Mouse (Mus musculus): ENCODE measurements around the gene Cbfa2t3.

The Cbfa2t3 gene

DNA sequence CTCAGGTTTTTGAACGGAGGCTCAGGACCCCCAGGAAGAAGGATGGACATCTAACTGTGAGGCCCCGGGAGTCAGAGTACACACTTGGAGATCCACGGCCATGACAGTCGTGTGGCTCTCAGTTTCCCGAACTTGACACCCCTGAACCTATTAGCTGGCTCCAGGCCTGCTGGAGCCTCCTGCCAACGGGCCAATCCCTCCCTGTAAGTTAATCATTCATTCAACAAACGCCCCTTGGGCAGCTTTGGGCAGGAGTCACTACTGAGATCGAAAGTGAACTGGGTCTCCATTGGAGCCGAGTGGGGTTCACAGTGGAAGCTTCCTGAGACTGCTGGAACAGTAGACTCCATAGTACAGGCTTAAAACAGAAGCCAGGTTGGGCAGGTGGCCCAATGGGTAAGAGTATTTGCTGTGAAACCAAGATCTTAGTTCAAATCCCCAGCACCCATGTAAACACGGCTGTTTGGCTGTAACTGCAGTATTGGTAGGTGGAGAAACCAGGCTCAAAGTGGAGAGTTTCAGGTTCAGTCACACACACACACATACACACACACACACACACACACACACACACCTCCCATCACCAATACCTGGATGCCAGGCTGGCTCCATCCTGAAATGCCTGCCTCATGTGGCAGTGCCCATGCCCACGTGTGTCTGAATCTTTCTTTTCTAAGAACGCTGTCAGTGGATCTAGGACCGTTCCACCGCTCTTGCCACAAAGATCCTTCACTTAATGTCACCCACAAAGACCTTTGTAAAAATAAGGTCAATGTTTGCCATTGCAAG lies 20.0 kb upstream of the Cbfa2t3 start:
- DNase-seq (ENCODE audit: extremely low read depth, insufficient read length, low spot score), result no peak

GRCm38 (mm10) chr8:122717869-122718509 lies 19.1 kb upstream of the Cbfa2t3 start:
- DNase-seq (ENCODE audit: extremely low read depth, insufficient read length, low spot score), result no peak

DNA sequence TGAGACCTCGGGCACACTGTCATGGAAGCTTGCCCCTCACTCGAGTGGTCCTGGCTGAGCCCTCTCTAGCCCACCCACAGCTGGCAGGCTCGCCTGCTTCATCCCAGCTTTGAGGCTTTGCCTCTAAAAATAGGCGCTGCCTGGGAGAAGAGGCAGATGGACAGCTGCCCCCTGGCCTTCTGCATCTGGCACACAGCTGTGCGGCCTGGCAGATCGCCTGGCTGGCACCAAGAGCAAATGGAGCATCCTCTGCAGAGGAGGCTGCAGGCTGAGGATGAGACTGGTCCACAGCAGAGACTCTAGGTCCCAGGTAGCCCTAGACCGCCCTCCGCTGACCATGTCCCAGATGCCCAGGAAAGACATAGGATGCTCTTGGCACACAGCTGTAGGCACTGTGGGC lies 17.7 kb upstream of the Cbfa2t3 start:
- peak; percentile 35 for DNase-seq (ENCODE audit: extremely low read depth, insufficient read length, low spot score)

DNA sequence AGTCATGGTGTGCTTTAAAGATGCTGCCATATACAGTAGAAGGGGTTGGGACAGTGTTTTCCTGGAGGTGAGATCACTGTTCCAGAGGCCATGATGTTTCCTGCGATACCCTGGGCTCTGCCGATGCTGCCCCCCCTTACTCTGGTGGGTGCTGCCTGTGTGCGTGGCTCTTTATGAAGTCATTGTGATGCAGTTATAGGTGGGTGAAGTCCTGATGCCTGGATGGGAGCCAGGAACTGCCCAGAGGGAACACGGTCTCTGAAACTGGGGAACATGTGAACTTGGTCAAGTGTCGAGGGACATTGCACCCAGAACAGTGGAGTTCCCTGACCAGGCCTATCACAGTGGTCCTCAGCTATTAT lies 14.2 kb upstream of the Cbfa2t3 start:
- no peak for DNase-seq (ENCODE audit: extremely low read depth, insufficient read length, low spot score)

DNA sequence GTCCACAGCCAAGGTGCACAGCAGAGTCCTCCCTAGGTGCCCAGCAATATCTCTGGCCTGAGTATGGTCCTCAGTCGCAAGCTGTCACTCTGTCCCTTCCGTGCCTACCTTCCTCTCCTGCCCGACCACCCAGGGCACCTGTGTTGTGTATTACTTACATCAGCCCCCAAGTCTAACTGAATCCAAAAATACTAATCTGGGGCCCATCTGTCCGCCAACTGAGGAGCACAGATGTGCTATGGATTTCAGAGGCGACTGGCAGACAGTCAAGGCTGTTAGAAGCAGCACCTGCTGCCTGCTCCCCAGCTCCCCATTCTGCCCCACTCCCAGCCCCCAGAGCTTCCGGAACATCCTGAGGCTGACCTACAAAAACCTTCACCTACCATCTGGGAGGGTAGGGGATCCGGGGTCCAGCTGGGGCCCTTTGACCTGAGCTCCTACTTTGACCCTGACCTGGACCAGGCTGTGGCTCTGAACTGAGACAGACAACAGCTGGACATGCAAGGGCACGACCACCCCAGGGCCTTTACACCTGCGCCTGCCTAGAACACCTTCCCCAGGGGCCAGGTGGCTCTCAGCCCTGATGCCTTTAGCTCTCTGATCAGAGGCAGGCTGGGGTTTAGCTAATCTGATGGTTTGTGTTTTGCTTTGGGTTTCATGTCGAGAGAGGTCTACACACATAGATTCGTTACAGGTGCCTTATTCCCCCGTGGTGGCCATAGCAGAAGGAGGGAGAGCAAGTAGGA lies 13.7 kb upstream of the Cbfa2t3 start:
- no peak for DNase-seq (ENCODE audit: extremely low read depth, insufficient read length, low spot score)

- no peak for DNase-seq (ENCODE audit: extremely low read depth, insufficient read length, low spot score)
These were observed 13.0 kb upstream of the Cbfa2t3 start for GRCm38 (mm10) chr8:122711891-122712365.

DNA sequence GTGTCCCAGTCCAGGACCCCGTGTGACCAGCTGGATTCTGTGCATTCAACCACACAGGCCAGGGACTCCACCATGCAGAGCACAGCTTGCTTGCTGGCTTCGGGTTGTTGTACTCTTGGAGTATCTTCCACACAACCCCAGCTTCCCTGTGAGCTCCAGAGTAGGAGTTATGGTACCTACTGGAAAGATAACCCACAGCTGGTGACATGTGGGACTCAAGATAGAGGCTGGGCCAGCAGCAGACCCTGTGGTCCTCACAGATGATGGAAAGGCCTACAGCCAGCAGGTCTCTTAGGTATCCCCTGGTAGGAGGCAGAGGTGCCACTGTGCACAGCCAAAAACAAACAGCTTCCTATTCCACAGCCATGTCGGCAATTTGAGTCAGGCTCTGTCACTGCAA lies 12.6 kb upstream of the Cbfa2t3 start:
- no peak for DNase-seq (ENCODE audit: extremely low read depth, insufficient read length, low spot score)

- DNase-seq (ENCODE audit: extremely low read depth, insufficient read length, low spot score), result no peak
These were observed 10.6 kb upstream of the Cbfa2t3 start for GRCm38 (mm10) chr8:122709340-122710111.

DNA sequence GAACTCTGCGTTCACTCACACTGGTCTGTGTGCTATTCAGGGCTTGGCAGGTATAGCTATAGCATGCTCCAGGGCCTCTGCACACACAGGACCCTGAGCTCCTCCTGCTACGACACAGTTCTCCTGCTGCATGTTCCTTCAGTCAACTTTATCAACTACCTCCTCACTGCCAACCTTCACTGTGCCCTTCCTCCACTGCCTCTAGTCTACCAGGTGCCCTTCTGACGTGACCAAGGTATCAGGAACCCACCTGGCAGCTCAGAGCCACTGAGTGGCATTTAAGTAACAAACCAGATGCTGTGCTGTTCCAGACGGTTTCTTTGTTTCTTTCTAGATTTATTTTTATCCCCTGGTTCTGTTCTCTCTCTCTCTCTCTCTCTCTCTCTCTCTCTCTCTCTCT lies 8.3 kb upstream of the Cbfa2t3 start:
- DNase-seq (ENCODE audit: extremely low read depth, insufficient read length, low spot score), result no peak

GRCm38 (mm10) chr8:122705901-122706561 lies 7.1 kb upstream of the Cbfa2t3 start:
- no peak for DNase-seq (ENCODE audit: extremely low read depth, insufficient read length, low spot score)

DNA sequence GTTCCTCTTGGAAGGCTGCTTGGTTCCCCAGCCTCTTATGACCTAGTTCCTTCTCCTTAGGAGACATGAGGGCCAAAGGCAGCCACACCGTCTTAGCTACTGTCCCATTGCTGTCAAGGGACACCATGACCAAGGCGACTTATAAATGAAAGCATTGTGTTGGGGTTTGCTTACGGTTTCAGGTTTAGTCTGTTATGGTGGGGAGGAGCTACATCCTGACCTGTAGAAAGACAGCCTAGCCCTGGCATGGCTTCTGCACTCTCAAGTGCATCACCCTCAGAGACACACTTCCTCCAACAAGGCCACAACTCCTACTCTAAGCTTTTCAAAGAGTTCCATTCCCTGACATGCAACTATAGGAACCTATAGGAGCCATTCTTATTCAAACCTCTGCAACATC lies 5.7 kb upstream of the Cbfa2t3 start:
- DNase-seq (ENCODE audit: extremely low read depth, insufficient read length, low spot score), result no peak

GRCm38 (mm10) chr8:122702957-122703356 lies 4.0 kb upstream of the Cbfa2t3 start:
- DNase-seq (ENCODE audit: extremely low read depth, insufficient read length, low spot score), result no peak

- DNase-seq (ENCODE audit: extremely low read depth, insufficient read length, low spot score), result peak; percentile 15
These were observed 3.5 kb upstream of the Cbfa2t3 start for GRCm38 (mm10) chr8:122702301-122702941.

GRCm38 (mm10) chr8:122701441-122702185 lies 2.7 kb upstream of the Cbfa2t3 start:
- no peak for DNase-seq (ENCODE audit: extremely low read depth, insufficient read length, low spot score)

DNA sequence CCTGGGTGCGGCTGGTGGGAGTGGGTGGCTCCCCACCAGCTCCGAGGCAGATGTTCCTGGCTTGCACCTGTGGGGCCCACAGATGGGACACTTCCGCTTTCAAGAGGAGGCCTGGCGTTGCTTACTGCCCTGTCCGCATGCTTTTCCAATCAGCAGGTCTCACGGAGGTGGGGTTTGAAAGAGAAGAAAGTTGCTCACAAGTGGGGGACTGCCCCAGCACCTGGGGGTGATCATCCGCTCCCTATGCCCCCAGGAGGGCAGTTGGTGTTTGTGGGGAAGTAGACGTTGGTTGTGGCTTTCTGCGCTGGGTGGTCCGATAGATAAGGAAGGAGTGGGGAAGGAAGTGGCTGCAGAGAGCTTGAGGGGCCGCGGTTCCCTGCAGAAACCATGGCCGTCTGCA lies 1.7 kb upstream of the Cbfa2t3 start:
- DNase-seq (ENCODE audit: extremely low read depth, insufficient read length, low spot score), result no peak

GRCm38 (mm10) chr8:122698254-122698768 lies 598 bp downstream of the Cbfa2t3 start:
- DNase-seq (ENCODE audit: extremely low read depth, insufficient read length, low spot score), result no peak

DNA sequence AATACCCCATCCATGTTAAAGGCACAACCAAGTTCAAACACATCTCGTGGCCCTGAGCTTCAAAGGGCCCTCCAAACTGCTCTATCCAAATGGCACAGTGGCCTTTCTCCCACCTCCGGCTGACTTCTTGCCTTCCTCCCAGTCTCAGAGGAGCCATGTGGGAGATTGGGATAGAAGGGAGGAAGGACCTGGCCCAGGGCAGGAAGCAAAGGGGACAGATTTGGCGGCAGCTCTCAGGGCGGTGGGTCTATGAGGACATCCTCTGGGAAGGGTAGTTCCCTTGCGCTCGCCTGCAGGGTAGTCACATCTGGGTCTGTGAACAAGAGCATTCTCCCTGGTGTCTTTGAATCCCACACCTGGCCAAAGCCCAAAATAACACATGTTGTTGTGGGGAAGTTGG lies 1.3 kb downstream of the Cbfa2t3 start:
- no peak for DNase-seq (ENCODE audit: extremely low read depth, insufficient read length, low spot score)

DNA sequence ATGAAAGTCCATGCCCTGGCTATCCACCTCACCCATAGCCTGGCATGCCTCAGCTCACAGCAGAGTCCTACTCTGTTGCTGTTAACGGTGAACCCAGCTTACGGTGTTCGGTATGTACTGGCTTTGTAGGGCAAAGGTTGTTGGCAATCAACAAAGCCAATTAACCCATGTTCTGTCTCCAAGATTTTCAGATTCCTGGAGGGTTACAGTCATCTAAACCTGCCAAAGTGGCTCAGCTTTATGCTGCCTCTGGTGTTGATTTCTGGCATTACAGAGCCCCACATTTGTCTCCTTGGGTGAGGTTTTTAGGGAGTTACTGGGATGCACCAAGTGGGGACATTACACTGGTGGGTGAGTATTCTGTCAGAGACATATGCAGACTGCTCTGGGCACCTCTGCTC lies 1.7 kb downstream of the Cbfa2t3 start:
- no peak for DNase-seq (ENCODE audit: extremely low read depth, insufficient read length, low spot score)
